Mouse (Mus musculus) lung, postnatal 25 days (tissue): Measurements from ENCODE around the gene Napb.
"Not testable (repeated sequence)": the region's sequence is repeated elsewhere in the genome, so short reads cannot be mapped to it uniquely, and the experiment has no call there.

Experiments used
- DNase-seq: peaks from one replicate; pipeline ENCODE4 v3.0.0; 2022; ENCODE audit warnings: low spot score

Gene Napb

DNA sequence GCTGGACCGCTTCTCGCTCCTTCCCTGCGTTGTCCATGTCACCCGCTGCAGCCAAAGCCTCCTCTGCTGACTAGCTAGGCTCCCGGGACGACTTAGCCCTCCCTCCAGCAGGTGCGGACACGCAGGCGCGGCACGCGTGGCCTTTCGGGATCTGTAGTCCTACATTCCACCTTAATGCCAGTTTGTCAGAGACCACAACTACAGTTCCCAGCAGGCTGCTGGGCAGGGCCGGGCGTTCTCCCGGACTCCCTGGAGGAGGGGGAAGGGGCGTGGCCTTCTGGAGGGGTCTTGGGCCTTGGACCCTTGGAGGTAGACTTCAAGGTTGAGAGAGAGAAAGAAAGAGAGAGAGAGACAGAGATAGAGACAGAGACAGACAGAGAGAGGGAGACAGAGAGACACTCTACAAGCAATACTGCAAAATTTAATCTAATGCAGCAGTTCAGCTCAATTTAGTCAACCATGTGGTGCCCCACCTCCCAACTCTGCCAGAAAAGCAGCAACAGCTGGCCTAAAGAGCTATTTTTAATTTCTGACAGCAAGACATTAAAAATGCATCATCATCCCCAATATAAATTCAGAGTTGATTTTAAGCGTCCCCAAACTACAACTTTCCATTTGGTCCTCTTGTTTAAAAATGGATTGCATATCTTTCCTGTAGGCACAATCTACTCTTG, at the start of gene Napb:
TSS of gene Napb (minus strand) at position 141 of the 674 bp plus-strand sequence.
- DNase-seq = peak; percentile 95

DNA sequence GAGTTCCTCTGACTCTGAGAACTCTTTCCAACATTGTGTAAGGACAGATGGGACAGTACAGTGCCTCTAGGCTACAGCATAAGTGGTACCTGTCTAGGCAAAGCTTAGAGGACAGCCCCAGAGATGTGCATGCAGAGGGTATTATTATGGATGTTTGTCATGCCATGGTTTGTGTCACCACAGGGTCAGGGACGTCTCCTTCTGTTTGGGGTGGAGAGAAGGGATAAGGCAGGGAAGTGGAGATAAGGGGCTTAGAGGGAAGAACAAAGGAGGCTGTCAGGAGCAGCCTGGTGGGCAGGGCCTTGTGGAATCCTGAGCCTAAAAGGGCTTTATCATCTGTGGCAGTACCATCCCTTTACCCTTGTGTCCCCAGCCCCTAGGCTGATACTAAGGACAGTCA, 49.4 kb upstream of the Napb start, which contains the start of gene 8030411F24Rik:
TSS of gene 8030411F24Rik (plus strand) at position 301 of the 400 bp plus-strand sequence.
- DNase-seq = no peak

DNA sequence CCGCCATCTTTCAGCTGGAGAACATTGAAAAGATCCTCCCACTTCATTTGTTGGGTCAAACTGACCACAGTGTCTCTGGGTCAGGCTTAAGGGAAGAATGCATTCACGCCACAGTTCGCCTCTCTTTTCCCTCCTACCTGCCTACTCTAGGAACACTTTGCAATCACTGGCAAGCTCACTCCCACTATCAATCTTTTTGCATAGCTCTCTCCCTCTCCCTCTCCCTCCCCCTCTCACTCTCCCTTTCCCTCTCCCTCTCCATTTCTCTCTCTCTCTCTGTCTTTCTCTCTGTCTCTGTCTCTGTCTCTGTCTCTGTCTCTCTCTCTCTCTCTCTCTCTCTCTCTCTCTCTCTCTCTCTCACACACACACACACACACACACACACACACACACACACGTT, 39.1 kb upstream of the Napb start, which contains the start of gene Cst11:
TSS of gene Cst11 (minus strand) at position 101 of the 400 bp plus-strand sequence.
- not testable (repeated sequence) for DNase-seq

DNA sequence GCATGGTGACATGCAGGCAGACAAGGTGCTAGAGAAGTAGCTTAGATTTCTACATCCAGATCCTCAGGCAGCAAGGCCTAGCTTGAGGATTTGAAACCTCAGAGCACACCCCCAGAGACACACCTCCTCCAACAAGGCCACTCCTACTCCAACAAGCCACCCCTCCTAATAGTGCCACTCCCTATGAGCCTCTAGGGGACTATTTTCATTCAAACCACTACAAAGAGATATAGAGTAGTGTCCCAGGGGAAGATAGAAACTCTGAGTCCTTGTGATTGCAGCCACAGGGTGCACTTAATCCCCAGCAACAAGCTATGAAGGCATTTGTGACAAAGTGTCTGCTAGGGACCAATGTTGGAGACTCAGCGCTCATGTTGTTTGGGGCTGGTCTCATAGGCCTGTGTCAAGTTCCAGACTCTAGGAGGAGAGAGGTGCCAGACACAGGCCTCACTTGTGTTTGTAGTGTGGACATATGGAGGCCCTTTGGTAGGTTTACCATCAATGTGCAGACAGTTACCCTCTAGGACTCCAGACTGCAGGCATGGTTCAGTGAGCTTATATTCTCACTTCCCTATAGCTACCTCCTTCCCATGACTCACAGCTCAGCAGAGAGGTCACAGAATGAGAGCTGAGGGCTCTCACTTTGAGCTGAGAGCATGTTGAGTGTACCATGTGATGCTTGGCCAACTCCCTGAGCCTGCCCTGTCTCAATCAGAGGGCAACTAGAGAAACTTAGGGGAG, 31.6 kb upstream of the Napb start:
- DNase-seq = peak; percentile 70

DNA sequence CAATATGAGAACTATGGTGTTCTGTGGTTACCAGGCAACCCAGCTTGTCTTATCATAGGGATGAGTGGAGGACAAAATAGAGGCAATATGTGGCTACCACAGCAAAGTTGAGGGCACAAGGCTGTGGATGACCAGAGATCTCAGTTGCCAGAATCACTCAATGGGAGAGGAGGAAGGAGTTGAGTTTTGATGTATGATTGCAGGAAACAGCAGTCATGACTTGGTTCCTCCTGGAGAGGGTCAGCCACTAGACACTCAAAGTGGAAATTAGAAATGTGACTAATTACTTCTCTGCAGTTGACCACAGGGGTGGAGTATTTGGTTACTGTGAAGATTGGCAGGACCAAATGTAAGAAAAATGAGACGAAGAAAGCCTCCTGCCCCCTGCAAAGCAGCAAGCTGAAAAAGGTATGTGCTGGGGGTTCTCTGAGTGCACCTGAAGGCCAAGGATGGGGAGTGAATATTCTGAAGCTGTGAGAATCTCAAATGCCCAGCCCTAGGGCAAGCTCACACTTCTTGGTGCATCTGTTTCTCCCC, 22.1 kb upstream of the Napb start:
- DNase-seq = no peak

DNA sequence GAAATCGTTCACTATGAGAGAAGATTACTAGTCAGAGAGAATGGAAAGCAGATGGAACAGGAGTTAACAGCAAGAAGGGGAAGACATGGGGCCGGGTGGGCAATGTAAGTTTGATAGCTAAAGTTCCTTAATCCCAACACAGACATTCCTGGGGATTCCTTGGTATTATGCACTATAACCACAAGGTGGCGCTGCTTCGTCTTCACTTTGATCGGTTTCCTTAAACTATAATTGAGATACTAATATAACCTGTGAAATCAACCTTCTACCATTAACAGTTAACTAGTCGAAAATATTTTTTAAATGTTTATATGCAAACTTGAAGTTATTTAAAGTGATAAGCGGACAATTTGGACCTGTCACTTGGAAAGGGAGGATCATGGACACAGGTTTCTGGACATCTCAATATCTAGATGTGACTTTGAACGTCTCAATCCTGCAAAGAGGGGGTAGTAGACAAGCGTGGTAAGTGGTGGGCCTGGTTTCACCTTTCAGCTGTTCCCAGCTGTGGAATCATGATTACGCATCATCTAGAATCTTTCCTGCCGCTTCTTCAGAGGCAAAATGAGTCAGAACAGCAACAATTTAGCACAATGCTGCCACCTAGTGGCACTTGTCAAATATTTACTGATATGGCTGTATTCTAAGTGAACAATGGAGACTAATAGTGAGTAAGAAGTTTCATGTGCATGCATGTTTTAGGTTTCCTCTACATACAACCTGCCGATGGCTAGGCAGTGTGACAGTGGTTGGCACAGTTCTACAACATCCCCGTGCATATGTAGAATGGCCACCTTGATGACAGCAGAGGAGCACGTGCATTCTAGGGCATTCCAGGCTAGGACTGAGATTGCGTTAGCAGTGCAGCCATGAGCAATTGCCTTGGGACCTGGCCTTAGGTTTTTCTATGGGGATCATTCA, 19.9 kb upstream of the Napb start:
- peak; percentile 80 for DNase-seq

DNA sequence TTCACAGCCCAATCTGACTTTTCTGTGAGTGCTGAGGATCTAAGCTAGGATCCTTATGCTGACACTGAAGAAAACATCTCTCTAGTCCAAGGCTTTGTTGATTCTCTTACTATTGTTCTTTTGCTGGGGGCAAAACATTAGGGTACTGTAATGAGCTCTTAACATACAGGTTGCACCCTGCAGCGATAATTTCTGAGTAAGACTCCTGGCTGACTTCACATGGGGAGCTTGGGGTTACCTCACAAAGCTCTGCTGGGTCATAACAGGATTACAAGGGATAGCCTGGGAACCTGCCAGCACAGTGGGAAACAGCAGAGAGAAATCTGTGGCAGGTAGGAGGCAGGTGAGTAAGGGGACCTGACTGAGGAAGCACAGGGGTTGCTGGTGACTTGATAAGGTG, 17.8 kb upstream of the Napb start, which contains the start of gene Cstl1:
TSS of gene Cstl1 (plus strand) at position 301 of the 400 bp plus-strand sequence.
- no peak for DNase-seq

DNA sequence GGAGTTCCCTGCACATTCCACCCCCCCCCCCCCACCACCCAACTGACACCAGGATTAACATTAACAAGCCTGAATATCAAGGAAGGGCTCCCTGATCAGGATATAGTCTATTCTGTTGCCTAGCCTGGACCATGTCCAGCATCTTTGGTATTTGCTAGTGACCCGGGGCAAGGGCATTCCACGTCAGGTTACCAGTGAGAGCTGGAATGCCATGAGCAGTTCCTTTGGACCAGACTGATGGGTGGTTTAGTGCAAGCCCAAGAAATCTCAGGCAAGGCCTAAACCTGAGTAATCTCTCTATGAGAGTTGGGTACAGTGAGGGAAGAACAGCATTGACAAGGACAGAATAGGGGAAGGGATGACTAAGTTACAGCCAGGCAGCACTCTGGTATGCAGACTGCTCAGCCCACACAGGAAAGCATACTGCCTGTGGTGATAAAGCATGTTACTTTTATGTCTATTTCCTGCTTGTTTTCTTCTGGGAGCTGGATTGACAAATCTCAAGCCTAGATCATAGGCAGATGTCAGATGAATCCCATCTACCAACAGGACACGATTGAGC, 11.7 kb upstream of the Napb start:
- DNase-seq = no peak

DNA sequence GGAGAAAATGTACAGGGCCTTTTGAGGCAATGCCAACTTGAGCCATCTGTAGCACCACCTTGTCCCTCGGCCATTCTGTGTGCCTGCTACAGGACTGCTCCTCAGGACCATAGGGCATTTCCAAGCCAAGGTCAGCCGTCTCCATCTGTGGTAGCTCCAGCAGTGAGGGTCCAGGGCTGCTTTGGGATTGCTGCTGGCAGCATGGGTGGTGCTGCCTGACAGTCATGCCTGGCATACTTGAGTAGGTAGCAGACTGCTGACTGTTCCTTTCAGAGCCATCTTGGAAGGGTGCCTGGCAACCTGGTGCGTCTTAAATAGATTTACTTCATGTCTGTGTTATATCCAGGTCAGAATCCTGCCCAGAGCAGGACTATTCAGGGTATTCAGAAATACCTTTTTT, 10.7 kb upstream of the Napb start:
- DNase-seq = no peak

DNA sequence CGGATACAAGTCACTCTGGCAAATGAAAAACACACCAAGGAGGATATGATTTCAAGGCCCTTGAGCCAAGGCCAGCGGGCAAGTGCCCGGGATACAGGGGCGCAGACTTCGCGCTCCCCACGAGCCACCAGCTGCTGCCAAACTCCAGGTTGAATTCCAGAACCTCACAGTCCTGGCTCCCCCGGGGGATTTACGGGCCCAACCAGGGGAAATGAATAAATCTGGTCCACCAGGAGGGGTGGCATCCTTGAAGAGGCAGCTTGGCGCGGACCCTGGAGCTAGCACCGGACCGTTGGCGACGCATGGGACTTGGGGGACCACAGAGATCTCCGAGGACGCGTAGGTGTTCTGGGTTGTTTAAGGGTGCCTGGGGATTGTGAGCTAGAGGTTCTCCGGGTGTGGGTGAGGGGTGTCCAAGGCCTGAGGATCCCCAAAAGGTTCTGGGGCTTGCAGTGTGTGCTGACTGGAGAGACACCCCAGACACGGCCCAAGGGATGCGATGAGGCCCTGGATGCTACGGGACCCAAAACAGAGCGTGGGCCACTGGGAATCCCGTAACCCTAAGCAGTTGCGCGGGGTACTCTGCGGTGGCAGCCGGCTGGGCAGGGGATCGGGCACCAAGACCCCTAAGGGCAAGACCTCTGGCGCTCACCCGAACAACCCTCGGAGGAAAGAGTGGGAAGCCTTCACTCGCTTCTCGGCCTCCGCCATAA, 497 bp downstream of the Napb start:
- DNase-seq = no peak

DNA sequence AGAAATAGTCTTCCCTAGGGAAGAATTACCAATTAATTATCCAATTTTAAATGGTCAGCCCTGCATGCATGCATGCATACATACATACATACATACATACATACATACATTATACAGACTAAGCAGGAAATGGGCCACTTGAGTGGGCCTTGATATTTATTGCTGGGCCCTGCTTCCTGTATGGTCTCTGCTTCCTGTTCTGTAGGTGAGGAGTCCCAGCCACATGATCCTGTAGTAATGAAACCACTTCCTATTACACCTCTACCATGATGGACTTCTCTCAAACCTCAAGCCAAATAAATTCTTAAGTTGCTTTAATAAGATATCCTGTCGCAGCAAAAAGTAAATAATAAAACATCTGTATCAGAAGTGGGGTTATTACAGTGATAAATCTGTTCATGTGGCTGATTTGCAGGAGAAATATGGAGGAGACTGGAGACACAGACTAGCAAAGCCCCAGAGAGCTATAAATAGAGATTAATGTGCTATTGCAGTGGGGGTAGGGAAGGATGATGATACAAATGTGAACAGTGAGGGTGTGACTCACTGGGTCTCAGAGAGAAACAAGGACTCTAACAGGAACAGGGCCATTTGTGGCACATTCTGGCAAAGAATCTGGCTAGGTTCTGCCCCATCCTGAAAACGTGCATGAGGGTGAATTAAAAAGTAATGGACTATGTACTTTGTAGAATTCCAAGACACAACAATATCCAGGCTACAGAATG, 12.8 kb downstream of the Napb start:
- no peak for DNase-seq

DNA sequence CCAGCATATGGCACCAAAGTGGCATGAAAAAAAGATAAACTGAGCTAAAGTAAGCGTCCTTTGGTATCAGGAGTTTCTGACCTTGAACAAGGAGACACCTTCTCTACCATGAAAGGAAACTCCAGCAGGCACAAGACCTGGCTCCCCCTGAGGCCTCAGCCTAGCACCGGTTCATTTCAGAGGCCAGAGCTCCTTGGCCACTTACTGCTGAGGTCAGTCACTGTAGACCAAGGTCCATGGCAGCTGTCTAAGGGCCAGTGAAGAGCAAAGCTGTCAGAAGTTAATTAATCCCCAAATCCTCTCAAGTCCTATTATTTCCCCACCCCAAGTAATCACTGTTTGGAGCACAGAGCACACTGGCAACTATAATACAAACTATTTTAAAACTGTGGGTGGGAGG, 15.2 kb downstream of the Napb start:
- DNase-seq = no peak

DNA sequence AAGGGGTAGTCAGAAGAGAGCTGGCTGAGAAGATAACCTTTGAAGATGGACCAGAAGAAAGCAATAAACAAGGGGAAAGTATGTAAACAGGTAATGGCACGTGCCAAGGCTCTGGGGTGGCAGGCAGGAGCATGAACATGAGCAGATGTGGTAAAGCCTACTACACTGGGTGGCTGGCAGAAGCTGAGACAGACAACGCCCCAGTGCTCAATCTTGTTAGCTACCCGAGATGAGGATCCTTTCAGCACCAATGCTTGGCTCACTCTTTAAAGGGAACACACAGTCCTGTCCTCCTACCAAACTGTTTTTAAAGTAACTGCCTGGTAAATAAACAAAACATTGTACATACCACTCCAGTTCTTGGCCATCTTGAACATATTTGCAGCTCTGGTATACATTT, 19.9 kb downstream of the Napb start:
- no peak for DNase-seq

DNA sequence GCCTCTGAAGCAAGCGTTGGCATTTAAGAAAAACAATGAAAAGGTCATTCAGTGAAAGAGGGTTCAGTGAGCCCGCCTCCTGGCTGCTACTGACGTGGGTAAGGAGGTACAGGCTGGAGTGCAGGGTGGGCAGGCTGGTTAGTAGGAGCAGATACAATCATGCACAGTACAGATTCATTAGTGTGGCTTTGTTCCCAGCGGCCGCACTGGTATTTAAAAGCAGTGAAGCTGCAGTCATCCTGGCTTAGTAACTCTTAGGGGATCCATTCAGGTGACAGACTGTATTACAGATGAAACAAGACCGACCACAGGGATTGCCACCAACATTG, 25.1 kb downstream of the Napb start:
- no peak for DNase-seq

DNA sequence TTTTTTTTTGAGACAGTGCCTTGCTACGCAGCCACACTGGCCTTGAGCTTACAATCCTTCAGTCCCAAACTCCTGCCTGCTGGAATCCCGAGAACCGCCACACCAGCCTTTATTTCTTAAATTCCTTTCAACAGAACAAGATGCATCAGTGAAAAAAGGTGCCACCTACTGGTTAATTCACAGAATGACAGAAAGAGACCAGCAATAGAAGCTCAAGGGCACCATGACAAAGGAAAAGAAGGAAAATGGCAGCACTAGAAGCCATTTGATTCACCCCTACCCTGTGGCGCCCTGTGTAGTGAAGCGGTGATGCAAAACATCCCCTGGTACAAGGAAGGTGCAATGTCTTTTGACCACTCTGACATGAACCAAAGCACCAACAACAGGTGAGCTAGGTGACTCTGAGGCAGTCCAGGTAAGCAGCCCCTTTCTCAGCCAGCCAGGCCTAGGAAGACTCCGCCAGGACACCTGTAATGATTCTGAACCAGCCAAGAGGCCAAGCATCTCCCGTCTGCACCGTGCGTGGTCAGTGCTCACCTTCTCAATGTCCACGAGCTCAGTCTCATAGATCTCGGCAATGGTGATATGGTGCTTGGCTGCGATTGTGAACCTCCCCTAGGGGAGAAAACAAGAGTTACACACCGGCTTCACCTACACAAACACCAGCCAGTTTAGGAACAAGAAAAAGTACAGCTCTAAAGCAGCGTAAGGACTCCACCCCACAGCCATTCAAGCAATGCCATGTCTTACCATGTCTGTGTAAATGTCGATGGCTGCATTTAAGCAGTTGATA, 25.7 kb downstream of the Napb start:
- DNase-seq = peak; percentile 28

DNA sequence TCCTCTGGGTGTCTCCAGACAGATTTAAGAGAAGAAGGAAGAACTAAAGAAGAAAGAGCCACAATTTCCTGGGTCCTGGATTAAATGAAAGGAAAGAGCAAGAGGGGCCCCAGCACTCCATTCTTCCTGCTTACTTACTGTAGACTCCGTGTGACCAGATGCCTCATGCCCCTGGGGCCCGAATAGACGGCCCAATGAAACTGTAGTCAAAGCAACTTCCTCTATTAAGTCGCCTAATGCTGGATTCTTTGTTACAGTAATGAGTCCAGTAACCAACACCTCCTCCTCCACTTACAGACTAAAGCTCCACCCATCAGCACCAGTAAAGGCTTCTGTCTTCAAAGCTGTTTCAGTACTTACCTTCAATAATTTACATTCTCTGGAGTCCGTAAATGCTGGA, 33.7 kb downstream of the Napb start:
- DNase-seq = no peak

DNA sequence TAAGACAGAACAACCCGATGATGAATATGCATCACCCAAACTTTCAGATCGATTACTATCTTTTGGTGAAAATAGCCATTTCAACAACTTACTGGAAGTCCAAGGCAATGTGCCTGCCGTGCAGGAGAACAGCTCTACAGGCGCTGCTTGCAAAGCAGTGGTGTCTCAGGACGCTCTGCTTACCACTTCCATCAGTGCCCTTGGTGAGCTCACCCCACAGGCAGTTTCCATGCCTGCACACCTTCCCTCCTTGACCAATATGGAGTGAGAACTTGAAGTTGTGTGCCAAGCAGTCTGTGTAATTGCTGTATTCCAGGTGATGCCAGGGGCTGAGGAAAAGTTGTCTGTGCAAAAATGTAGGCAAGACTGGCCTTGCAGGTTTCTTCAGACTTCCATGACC, 41.5 kb downstream of the Napb start:
- no peak for DNase-seq

DNA sequence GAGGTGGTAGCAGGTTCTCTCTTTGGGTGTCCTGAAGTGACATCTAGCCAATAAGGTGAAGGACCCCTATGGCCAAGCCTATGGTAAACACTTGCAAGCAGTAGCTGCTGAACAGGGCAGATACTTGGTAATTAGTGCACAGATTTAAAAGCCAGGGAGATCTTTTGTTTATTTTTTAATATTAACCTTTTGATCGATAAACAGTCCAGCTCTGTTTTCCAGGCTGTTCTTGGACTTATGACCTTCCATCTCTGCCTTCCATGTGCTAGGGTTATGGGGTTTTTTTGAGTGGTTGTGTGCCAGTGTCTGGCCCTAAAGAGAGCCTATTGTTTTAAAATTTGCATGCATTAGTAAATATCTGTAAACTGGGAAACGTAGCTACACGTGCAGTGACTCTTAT, 42.0 kb downstream of the Napb start:
- DNase-seq = no peak

DNA sequence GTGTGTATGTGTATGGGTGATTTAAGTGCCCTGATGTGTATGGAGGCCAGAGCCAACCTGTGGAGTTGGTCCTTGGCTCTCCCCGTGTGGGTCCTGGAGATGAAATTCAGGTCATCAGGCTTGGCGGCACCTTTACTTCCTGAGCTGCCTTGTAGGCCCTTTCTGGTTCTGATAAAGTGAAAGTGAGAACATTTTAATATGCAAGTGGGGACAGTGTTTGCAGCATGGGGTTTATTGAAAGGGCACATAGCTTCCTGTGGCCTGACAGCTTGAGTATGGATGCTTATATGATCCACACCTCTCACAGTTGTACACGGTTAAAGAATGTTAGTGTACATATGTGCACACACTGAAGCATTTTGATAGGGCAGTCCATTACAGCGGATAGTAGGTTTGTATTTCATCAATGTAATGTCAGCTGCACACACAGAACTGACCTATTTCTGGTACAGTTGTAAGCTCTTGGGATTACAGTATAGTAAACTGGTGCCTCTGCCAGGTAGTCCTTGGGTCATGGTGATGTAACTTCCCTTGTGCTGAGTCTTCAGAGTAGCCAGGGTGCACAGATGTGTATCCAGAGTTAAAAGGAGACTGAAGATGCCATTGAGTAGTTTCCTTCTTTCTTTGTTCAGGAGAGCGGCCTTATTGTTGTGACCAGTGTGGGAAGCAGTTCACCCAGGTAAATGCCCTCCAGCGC, 42.7 kb downstream of the Napb start:
- no peak for DNase-seq
